Comparison of ENCODE assay signal across 8 mouse cellular contexts in genomic region chr4:114406355-114407101, GRCm38 (mm10). TPM values are rescaled to one million over a fixed set of nuclear protein-coding genes. Genes with fewer than 3 reads are reported as not detected.
DNase-seq lines count a peak whose midpoint lies in the region; ATAC-seq and TF ChIP-seq lines count a peak whose summit lies in the region.

TSS of gene Trabd2b (plus strand) at chr4:114406724.

- no peak for TF ChIP-seq CTCF in heart, postnatal 0 days (IDR thresholded peaks at IDR 0.05; ENCODE audit: low read depth)

- H3K36me3 ChIP-seq in megakaryocyte, embryonic 14.5 days (replicated peaks; ENCODE audit: low read length), result no peaks in the 10 kb centered on the region
- H3K36me3 ChIP-seq in heart, postnatal 0 days (replicated peaks; ENCODE audit: control insufficient read depth, insufficient read depth, low read length), result 0 out of 2 replicates have a peak, but pooled peaks cover 5% of the 10 kb centered on the region
- H3K36me3 ChIP-seq in neural tube, embryonic 11.5 days (ENCODE audit: control insufficient read depth, insufficient read depth, low read length), result no peaks in the 10 kb centered on the region

- H3K9me3 ChIP-seq in megakaryocyte, embryonic 14.5 days, result 0 out of 2 replicates have a peak, but pooled peaks cover 2% of the 10 kb centered on the region
- no peaks in the 10 kb centered on the region for H3K9me3 ChIP-seq in heart, postnatal 0 days (replicated peaks; ENCODE audit: control insufficient read depth, low read length)
- no peaks in the 10 kb centered on the region for H3K9me3 ChIP-seq in neural tube, embryonic 11.5 days (ENCODE audit: control insufficient read depth, low read length)

- no peak for ATAC-seq in megakaryocyte, adult 5-6 weeks (ENCODE audit: poor library complexity, severe bottlenecking)
- ATAC-seq in heart, postnatal 0 days (ENCODE audit: insufficient read depth, low read depth), result peak; percentile 18
- peak; percentile 54 for ATAC-seq in neural tube, embryonic 11.5 days (ENCODE audit: insufficient read depth, low FRiP score, low TSS enrichment)
- ATAC-seq in activated CD4-positive, CD25-positive, alpha-beta regulatory T cell, adult 4 months, result no peak

- under 1% methylated on average over 52 of the region's 61 CpGs for WGBS in heart, postnatal 0 days
- under 1% methylated on average over 45 of the region's 61 CpGs for WGBS in neural tube, embryonic 11.5 days

- H3K9ac ChIP-seq in heart, postnatal 0 days (replicated peaks; ENCODE audit: low read depth, low read length), result peak within 1 kb of the TSS; percentile 95
- H3K9ac ChIP-seq in neural tube, embryonic 11.5 days (ENCODE audit: low read length), result peak within 1 kb of the TSS; percentile 75

- H3K4me1 ChIP-seq in megakaryocyte, embryonic 14.5 days, result peaks cover 13% of the 10 kb centered on the region
- peaks cover 18% of the 10 kb centered on the region for H3K4me1 ChIP-seq in heart, postnatal 0 days (ENCODE audit: control insufficient read depth, insufficient read depth)
- H3K4me1 ChIP-seq in neural tube, embryonic 11.5 days (ENCODE audit: control insufficient read depth, insufficient read depth, low read length), result peaks cover 22% of the 10 kb centered on the region

- H3K4me2 ChIP-seq in heart, postnatal 0 days (ENCODE audit: low read depth, low read length), result peak within 1 kb of the TSS; percentile 95
- H3K4me2 ChIP-seq in neural tube, embryonic 11.5 days (ENCODE audit: low read depth), result peak within 1 kb of the TSS; percentile 99

- H3K27me3 ChIP-seq in megakaryocyte, embryonic 14.5 days (replicated peaks), result peaks cover 75% of the 10 kb centered on the region
- H3K27me3 ChIP-seq in heart, postnatal 0 days (ENCODE audit: control insufficient read depth, insufficient read depth, low read length), result peaks cover 26% of the 10 kb centered on the region
- H3K27me3 ChIP-seq in neural tube, embryonic 11.5 days (ENCODE audit: control insufficient read depth, insufficient read depth, low read length), result peaks cover 13% of the 10 kb centered on the region

- H3K27ac ChIP-seq in heart, postnatal 0 days (ENCODE audit: low read depth), result peak within 1 kb of the TSS; percentile 95
- H3K27ac ChIP-seq in neural tube, embryonic 11.5 days (ENCODE audit: low read depth, low read length), result peak within 1 kb of the TSS; percentile 80; the same call in 1 of the 2 replicates

- DNase-seq in embryo, embryonic 10.5 days (ENCODE audit: low spot score), result peak; percentile 53
- DNase-seq in heart, postnatal 0 days (ENCODE audit: low spot score), result peak; percentile 10
- peak; percentile 42 to 69 for DNase-seq in kidney, postnatal 25 days
- DNase-seq in neural tube, embryonic 11.5 days (ENCODE audit: low spot score), result peak; percentile 34
- DNase-seq in spleen, postnatal 14 days (ENCODE audit: low spot score in 2 of 2), result no peak

- H3K4me3 ChIP-seq in megakaryocyte, embryonic 14.5 days (replicated peaks), result peak within 1 kb of the TSS; percentile 88
- peak within 1 kb of the TSS; percentile 92 for H3K4me3 ChIP-seq in heart, postnatal 0 days (ENCODE audit: low read depth, low read length)
- peak within 1 kb of the TSS; percentile 73 for H3K4me3 ChIP-seq in neural tube, embryonic 11.5 days (ENCODE audit: low read depth, low read length)

- no peak for TF ChIP-seq EP300 in heart, postnatal 0 days (IDR thresholded peaks at IDR 0.05; ENCODE audit: low read depth)

RNA-seq across cellular contexts. Expression of gene Trabd2b, which starts in this region (rescaled TPM):
- 0.32 TPM in 1 of 2 replicates, not detected in the other for polyA plus RNA-seq in megakaryocyte, embryonic 14.5 days (2012; ENCODE audit: insufficient read depth, low replicate concordance)
- total RNA-seq in megakaryocyte, adult 5-6 weeks (2015), result not detected in 2 replicates
- total RNA-seq in megakaryocyte, adult 5-6 weeks (2017), result under 0.01 TPM in 1 of 2 replicates, not detected in the other
- 8.5 and 10.5 TPM in 2 replicates for total RNA-seq in heart, postnatal 0 days (2014; rRNA removed; ENCODE audit: low replicate concordance)
- 4.2 and 4.5 TPM in 2 replicates for polyA plus RNA-seq in heart, postnatal 0 days (2015; fragmentation: Nextera tagmentation; extraction: Ambion mirVana)
- polyA plus RNA-seq in neural tube, embryonic 11.5 days (2014; fragmentation: Nextera tagmentation; extraction: Ambion mirVana), result 2.0 and 2.2 TPM in 2 replicates
- not detected for polyA plus RNA-seq in activated CD4-positive, CD25-positive, alpha-beta regulatory T cell, adult 4 months (2017; shearing (Covaris generic))

Comparison
In these comparisons a context has a peak if more than half of its experiments do, and no peak if none do; other contexts are left out.
1. ATAC-seq: peak in heart, postnatal 0 days (single experiment) and neural tube, embryonic 11.5 days (single experiment); none in megakaryocyte, adult 5-6 weeks (single experiment) and activated CD4-positive, CD25-positive, alpha-beta regulatory T cell, adult 4 months (single experiment).
2. DNase-seq: peak in embryo, embryonic 10.5 days (single experiment), heart, postnatal 0 days (single experiment), kidney, postnatal 25 days (2 of 2) and neural tube, embryonic 11.5 days (single experiment); none in spleen, postnatal 14 days (0 of 2).
3. Peak in every context shown above with its lines, with median percentiles within 50 percentile points of each other: H3K4me3 ChIP-seq.